Comparison of ENCODE assay signal across 26 mouse cellular contexts in the genomic region with DNA sequence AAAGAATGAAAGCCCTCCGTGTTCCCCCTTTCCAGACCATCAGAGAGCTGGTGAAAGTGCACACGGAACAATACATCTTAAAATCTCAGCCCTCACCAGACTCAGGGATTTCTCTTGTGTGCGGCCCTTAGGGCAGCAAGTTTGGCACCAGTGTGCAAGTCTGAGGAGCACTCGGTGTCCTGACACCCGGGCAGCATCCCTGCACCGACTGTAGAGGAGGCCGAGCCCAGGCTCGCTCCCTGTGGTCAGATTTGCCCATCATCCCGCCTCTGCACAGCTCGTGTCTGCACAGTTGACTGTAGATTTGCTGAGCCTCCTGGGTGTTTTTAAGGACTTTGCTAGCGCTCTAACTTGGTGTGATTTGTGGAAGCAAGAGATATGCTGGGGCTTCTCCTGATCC.
"Had no signal": no experiment of that assay in that cellular context is flagged by ENCODE, and none has a peak within 500 bp of the region (broad histone marks: within the 10 kb centered on the region; RNA-seq: fewer than 3 reads in every experiment).

No protein-coding gene starts in this region.

- H3K36me3 ChIP-seq: heart, embryonic 12.5 days; intestine, embryonic 15.5 days had no signal

- H3K27ac ChIP-seq: gastrocnemius, adult 2 months; heart, adult 2 months; hindbrain, embryonic 12.5 days; hindbrain, embryonic 14.5 days; intestine, embryonic 15.5 days; left cerebral cortex, adult 2 months; limb, embryonic 10.5 days; limb, embryonic 12.5 days had no signal

- H3K27me3 ChIP-seq: intestine, embryonic 15.5 days had no signal

- H3K4me2 ChIP-seq: hindbrain, embryonic 12.5 days; intestine, embryonic 15.5 days; liver, embryonic 11.5 days had no signal

- H3K4me1 ChIP-seq: intestine, embryonic 15.5 days had no signal

- H3K4me3 ChIP-seq: gastrocnemius, adult 2 months; heart, adult 2 months; hindbrain, embryonic 12.5 days; intestine, embryonic 15.5 days; layer of hippocampus, adult 2 months; left cerebral cortex, adult 2 months had no signal

- ATAC-seq: hindbrain, embryonic 16.5 days; inflammation-experienced regulatory T-cells, adult 6 months; intestine, embryonic 15.5 days; intestine, postnatal 0 days had no signal

- H3K9me3 ChIP-seq: heart, embryonic 10.5 days; heart, embryonic 12.5 days; hindbrain, embryonic 10.5 days; intestine, embryonic 15.5 days; limb, embryonic 10.5 days had no signal

- DNase-seq: gastrocnemius, adult 2 months; gastrocnemius, postnatal 10 days; gastrocnemius, postnatal 25 days; heart, adult 2 months; heart, postnatal 10 days; heart, postnatal 4 days; kidney, adult 18-20 months; kidney, adult 8-10 months; kidney, postnatal 10 days; kidney, postnatal 25 days; kidney, postnatal 4 days; liver had no signal

- H3K9ac ChIP-seq: hindbrain, embryonic 12.5 days; hindbrain, embryonic 14.5 days; intestine, embryonic 15.5 days; limb, embryonic 12.5 days had no signal
